Mouse (Mus musculus) midbrain, embryonic 14.5 days (tissue): ENCODE results near the gene Igfn1. TPM values are rescaled to one million over a fixed set of nuclear protein-coding genes. Genes with fewer than 3 reads are reported as not detected.
A peak's percentile ranks its signal among the peaks of the same experiment; 100 is the strongest.

ENCODE experiments used
- ATAC-seq: fragments of 200-750 bp; cut with Nextera tagmentation; 2 replicates; pipeline ENCODE4 v1.8.0; 2017; ENCODE audit warnings: moderate number of reproducible peaks, moderate library complexity; ENCODE audit not compliant: low FRiP score, low TSS enrichment
- DNase-seq: peaks from one replicate; pipeline ENCODE4 v3.0.0-alpha.2; 2015
- H3K27ac ChIP-seq: fragments of 300-500 bp; sonication (generic); replicated peaks from 2 replicates; pipeline ENCODE4 v1.5.1; 2014; ENCODE audit warnings: mild to moderate bottlenecking, low read depth, low read length, moderate library complexity
- H3K27me3 ChIP-seq: fragments of 300-500 bp; sonication (generic); 2 replicates; pipeline ENCODE4 v1.6.1; 2014; ENCODE audit warnings: low read length, control low read depth, mixed read lengths; ENCODE audit not compliant: control insufficient read depth, insufficient read depth
- H3K36me3 ChIP-seq: fragments of 300-500 bp; sonication (generic); 2 replicates; pipeline ENCODE4 v1.6.1; 2014; ENCODE audit warnings: low read length, control low read depth; ENCODE audit not compliant: control insufficient read depth, insufficient read depth
- H3K4me1 ChIP-seq: fragments of 300-500 bp; sonication (generic); 2 replicates; pipeline ENCODE4 v1.6.1; 2014; ENCODE audit warnings: mild to moderate bottlenecking, antibody characterized with exemption, low read length, control low read depth; ENCODE audit not compliant: control insufficient read depth, insufficient read depth
- H3K4me2 ChIP-seq: fragments of 300-500 bp; sonication (generic); 2 replicates; pipeline ENCODE4 v1.6.1; 2014; ENCODE audit warnings: mild to moderate bottlenecking, low read length, moderate library complexity
- H3K4me3 ChIP-seq: fragments of 300-500 bp; sonication (generic); replicated peaks from 2 replicates; pipeline ENCODE4 v1.5.1; 2014; ENCODE audit warnings: low read depth, low read length
- H3K9ac ChIP-seq: fragments of 300-500 bp; sonication (generic); replicated peaks from 2 replicates; pipeline ENCODE4 v1.6.1; 2014; ENCODE audit warnings: mild to moderate bottlenecking, low read length, moderate library complexity
- H3K9me3 ChIP-seq: fragments of 300-500 bp; sonication (generic); 2 replicates; pipeline ENCODE4 v1.6.1; 2016; ENCODE audit warnings: low read length, control low read depth, mixed read lengths; ENCODE audit not compliant: control insufficient read depth
- WGBS: fragments of 180-500 bp; shearing (Covaris S2); extraction: QIAGEN DNeasy Blood & Tissue Kit; methylation state at CpG from one replicate; pipeline ENCODE4 v1.1.7; 2014; 5-methylcytosine and 5-hydroxymethylcytosine counted together
- polyA plus RNA-seq: library from polyadenylated mRNA; unstranded; fragments of >200 nt; fragmentation: Nextera tagmentation; extraction: Ambion mirVana; gene quantifications from 2 replicates; pipeline ENCODE4 v1.2.1, GENCODE M21; 2014

Gene Igfn1
- polyA plus RNA-seq: not detected in 2 replicates

- H3K27me3 ChIP-seq: 0 out of 2 replicates have a peak, but pooled peaks cover 11% of the 10 kb centered on the region
- DNase-seq: no peak
- H3K9ac ChIP-seq: no peak within 1 kb of the TSS
- no peak within 1 kb of the TSS for H3K27ac ChIP-seq
- no peaks in the 10 kb centered on the region for H3K9me3 ChIP-seq
- peak within 1 kb of the TSS; percentile 60 for H3K4me2 ChIP-seq
- H3K4me1 ChIP-seq: peaks cover 10% of the 10 kb centered on the region
- no peak for ATAC-seq
- H3K36me3 ChIP-seq: no peaks in the 10 kb centered on the region
- H3K4me3 ChIP-seq: no peak within 1 kb of the TSS
- WGBS: 89% methylated on average over 3 of the region's 3 CpGs
Measured at GRCm38 (mm10) chr1:136006292-136006748, at the start of gene Igfn1. Gene Igfn1, minus strand, starts transcription at chr1:136006342.

- H3K4me1 ChIP-seq: peaks cover 3% of the 10 kb centered on the region; the same call in 1 of the 2 replicates
- DNase-seq (peak; percentile 57), ATAC-seq (no peak)
- H3K4me3 ChIP-seq: no peak overlapping the region
- H3K9ac ChIP-seq: no peak overlapping the region
- H3K36me3 ChIP-seq: no peaks in the 10 kb centered on the region
- H3K9me3 ChIP-seq: no peaks in the 10 kb centered on the region
- 30% methylated on average over 3 of the region's 3 CpGs for WGBS
- no peak overlapping the region for H3K4me2 ChIP-seq
- H3K27ac ChIP-seq: no peak overlapping the region
- peaks cover 6% of the 10 kb centered on the region for H3K27me3 ChIP-seq
Measured at GRCm38 (mm10) chr1:136055771-136056170, 49.6 kb upstream of the Igfn1 start.

- Histone ChIP-seq H3K4me2 (no peak within 1 kb of the TSS), H3K27ac (no peak within 1 kb of the TSS), H3K36me3 (no peaks in the 10 kb centered on the region), H3K4me3 (no peak within 1 kb of the TSS), H3K4me1 (peaks cover 3% of the 10 kb centered on the region; the same call in 1 of the 2 replicates), H3K9me3 (no peaks in the 10 kb centered on the region), H3K27me3 (peaks cover 21% of the 10 kb centered on the region), H3K9ac (no peak within 1 kb of the TSS)
- ATAC-seq: no peak
- WGBS: 30% methylated on average over 11 of the region's 11 CpGs
- DNase-seq: no peak
Measured at GRCm38 (mm10) chr1:136052547-136052946, 46.4 kb upstream of the Igfn1 start, which contains the start of gene Cacna1s. Gene Cacna1s, plus strand, starts transcription at chr1:136052750.

GRCm38 (mm10) chr1:136051465-136051864, 45.3 kb upstream of the Igfn1 start:
- Histone ChIP-seq H3K9me3 (no peaks in the 10 kb centered on the region), H3K4me1 (no peaks in the 10 kb centered on the region; the same call in 1 of the 2 replicates), H3K9ac (peak overlapping the region; percentile 42; the same call in 1 of the 2 replicates), H3K27me3 (peaks cover 21% of the 10 kb centered on the region), H3K4me2 (peak overlapping the region; percentile 59), H3K27ac (no peak overlapping the region), H3K4me3 (peak overlapping the region; percentile 35), H3K36me3 (no peaks in the 10 kb centered on the region)
- ATAC-seq (peak; percentile 62), DNase-seq (peak; percentile 93)
- WGBS: 0% methylated on average over 6 of the region's 6 CpGs

GRCm38 (mm10) chr1:136051013-136051315, 44.8 kb upstream of the Igfn1 start:
- Histone ChIP-seq H3K9ac (peak overlapping the region; percentile 42; the same call in 1 of the 2 replicates), H3K4me1 (no peaks in the 10 kb centered on the region; the same call in 1 of the 2 replicates), H3K36me3 (no peaks in the 10 kb centered on the region), H3K9me3 (no peaks in the 10 kb centered on the region), H3K27ac (no peak overlapping the region), H3K4me2 (peak overlapping the region; percentile 59), H3K27me3 (peaks cover 21% of the 10 kb centered on the region), H3K4me3 (peak overlapping the region; percentile 35)
- no peak for ATAC-seq
- WGBS: 2% methylated on average over 36 of the region's 36 CpGs
- DNase-seq: peak; percentile 69

- no peaks in the 10 kb centered on the region for H3K36me3 ChIP-seq
- no peak within 1 kb of the TSS for H3K27ac ChIP-seq
- peaks cover 21% of the 10 kb centered on the region for H3K27me3 ChIP-seq
- peak within 1 kb of the TSS; percentile 59 for H3K4me2 ChIP-seq
- H3K9ac ChIP-seq: peak within 1 kb of the TSS; percentile 42; the same call in 1 of the 2 replicates
- no peaks in the 10 kb centered on the region; the same call in 1 of the 2 replicates for H3K4me1 ChIP-seq
- peak within 1 kb of the TSS; percentile 35 for H3K4me3 ChIP-seq
- DNase-seq (no peak), ATAC-seq (peak; percentile 29; the same call in 1 of the 2 replicates)
- no peaks in the 10 kb centered on the region for H3K9me3 ChIP-seq
- 19% methylated on average over 29 of the region's 29 CpGs for WGBS
Measured at GRCm38 (mm10) chr1:136050312-136051012, 44.3 kb upstream of the Igfn1 start, which contains the start of gene Ascl5. Gene Ascl5, plus strand, starts transcription at chr1:136050804.

GRCm38 (mm10) chr1:136047894-136048293, 41.8 kb upstream of the Igfn1 start:
- Histone ChIP-seq H3K4me2 (no peak overlapping the region), H3K4me3 (no peak overlapping the region), H3K36me3 (no peaks in the 10 kb centered on the region), H3K4me1 (no peaks in the 10 kb centered on the region; the same call in 1 of the 2 replicates), H3K9ac (no peak overlapping the region), H3K27me3 (peaks cover 21% of the 10 kb centered on the region), H3K9me3 (no peaks in the 10 kb centered on the region), H3K27ac (no peak overlapping the region)
- DNase-seq: no peak
- ATAC-seq: no peak
- 76% methylated on average over 9 of the region's 9 CpGs for WGBS

- peak; percentile 43 for DNase-seq
Measured at GRCm38 (mm10) chr1:136047432-136047831, 41.3 kb upstream of the Igfn1 start.

More at GRCm38 (mm10) chr1:136047432-136047831, 41.3 kb upstream of the Igfn1 start:
- no peak for ATAC-seq
- Histone ChIP-seq H3K9ac (no peak overlapping the region), H3K4me3 (no peak overlapping the region), H3K4me1 (no peaks in the 10 kb centered on the region; the same call in 1 of the 2 replicates), H3K9me3 (no peaks in the 10 kb centered on the region), H3K4me2 (no peak overlapping the region), H3K27ac (no peak overlapping the region), H3K27me3 (peaks cover 21% of the 10 kb centered on the region), H3K36me3 (no peaks in the 10 kb centered on the region)
- 4% methylated on average over 2 of the region's 2 CpGs for WGBS
